Mouse (Mus musculus): ENCODE measurements around the gene Scp2. TPM values are rescaled to one million over a fixed set of nuclear protein-coding genes. Genes with fewer than 3 reads are reported as not detected.

The Scp2 gene
- polyA plus RNA-seq, 1 experiment from 2014 or later: 233 TPM

DNA sequence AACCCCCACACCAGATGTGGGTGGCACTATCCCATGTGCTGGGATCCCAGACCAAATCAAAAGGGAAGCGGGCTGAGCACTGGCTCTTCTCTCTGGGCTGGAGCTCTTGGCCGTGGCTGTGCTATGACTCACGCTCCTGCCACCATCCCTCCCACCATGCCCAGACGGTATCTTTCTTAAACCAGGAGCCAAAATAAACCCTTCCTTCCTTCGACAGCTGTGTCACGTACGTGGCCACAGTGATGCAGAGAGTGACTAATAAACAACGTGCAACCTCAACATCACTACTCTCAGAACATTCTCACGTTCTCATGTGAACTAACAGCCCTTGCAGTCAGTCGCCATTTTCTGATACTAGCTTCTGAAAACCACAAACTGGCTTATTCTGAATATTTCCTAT lies 86.6 kb downstream of the Scp2 start:
- Histone ChIP-seq H3K4me1 (ENCODE audit: control insufficient read depth, insufficient read depth, low read length) (no peaks in the 10 kb centered on the region), H3K4me3 (ENCODE audit: low read depth, low read length) (no peak overlapping the region), H3K9me3 (ENCODE audit: control insufficient read depth, low read length) (no peaks in the 10 kb centered on the region), H3K27me3 (ENCODE audit: control insufficient read depth, insufficient read depth, low read length) (no peaks in the 10 kb centered on the region), H3K9ac (ENCODE audit: low read length) (no peak overlapping the region), H3K27ac (ENCODE audit: low read depth, low read length) (no peak overlapping the region), H3K36me3 (ENCODE audit: control insufficient read depth, insufficient read depth, low read length) (no peaks in the 10 kb centered on the region), H3K4me2 (no peak overlapping the region)
- DNase-seq (ENCODE audit: low spot score, missing footprints) (no peak), ATAC-seq (ENCODE audit: low FRiP score) (no peak)
- 94% methylated on average over 10 of the region's 10 CpGs for WGBS

DNA sequence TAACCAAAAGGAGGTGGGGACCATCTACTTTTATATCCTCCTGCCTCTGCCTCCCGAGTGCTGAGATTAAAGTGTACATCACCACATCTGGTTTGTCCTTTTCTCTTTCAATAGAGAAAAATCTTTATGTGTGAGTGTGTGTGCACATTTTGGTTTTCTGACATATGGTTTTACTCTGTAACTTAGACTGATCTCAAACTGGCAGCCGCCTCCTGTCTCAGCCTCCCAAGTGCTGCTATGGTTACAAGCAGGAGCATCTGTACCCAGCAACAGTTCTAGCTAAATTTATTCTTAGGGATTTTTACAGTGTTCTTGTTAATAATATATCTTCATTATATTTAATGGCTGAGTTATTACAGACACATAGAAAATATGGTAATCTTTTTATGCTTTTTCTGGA lies 87.6 kb downstream of the Scp2 start:
- Histone ChIP-seq H3K36me3 (ENCODE audit: control insufficient read depth, insufficient read depth, low read length) (no peaks in the 10 kb centered on the region), H3K4me3 (ENCODE audit: low read depth, low read length) (no peak overlapping the region), H3K27ac (ENCODE audit: low read depth, low read length) (no peak overlapping the region), H3K4me2 (no peak overlapping the region), H3K4me1 (ENCODE audit: control insufficient read depth, insufficient read depth, low read length) (no peaks in the 10 kb centered on the region), H3K9ac (ENCODE audit: low read length) (no peak overlapping the region), H3K27me3 (ENCODE audit: control insufficient read depth, insufficient read depth, low read length) (no peaks in the 10 kb centered on the region), H3K9me3 (ENCODE audit: control insufficient read depth, low read length) (no peaks in the 10 kb centered on the region)
- ATAC-seq (ENCODE audit: low FRiP score) (no peak), DNase-seq (ENCODE audit: low spot score, missing footprints) (no peak)
- WGBS: 79% methylated on average over 2 of the region's 2 CpGs

DNA sequence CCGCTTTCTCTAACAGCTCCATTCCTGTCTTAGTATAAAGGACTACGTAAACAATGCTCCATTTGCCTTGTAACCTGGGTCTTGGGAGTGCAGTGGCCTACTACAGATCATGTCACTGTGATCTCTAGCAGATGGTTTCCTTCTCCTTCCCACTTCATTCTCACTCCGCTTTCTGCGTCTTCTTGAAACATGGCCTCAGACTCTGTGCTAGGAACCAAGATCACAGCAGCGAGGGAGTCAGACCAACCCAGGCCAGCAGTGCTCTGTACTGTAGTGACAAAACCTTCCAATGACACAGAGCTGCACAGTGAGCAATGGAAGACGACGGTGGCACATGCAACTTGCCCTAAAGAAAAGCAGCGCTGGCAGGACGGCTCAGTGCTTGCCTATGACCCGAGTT lies 88.9 kb downstream of the Scp2 start:
- no peak overlapping the region for H3K4me3 ChIP-seq (ENCODE audit: low read depth, low read length)
- 91% methylated on average over 10 of the region's 10 CpGs for WGBS
- ATAC-seq (ENCODE audit: low FRiP score) (no peak), DNase-seq (ENCODE audit: low spot score, missing footprints) (no peak)
- no peak overlapping the region for H3K27ac ChIP-seq (ENCODE audit: low read depth, low read length)
- H3K4me2 ChIP-seq: no peak overlapping the region
- no peaks in the 10 kb centered on the region for H3K27me3 ChIP-seq (ENCODE audit: control insufficient read depth, insufficient read depth, low read length)
- H3K4me1 ChIP-seq (ENCODE audit: control insufficient read depth, insufficient read depth, low read length): no peaks in the 10 kb centered on the region
- 0 out of 2 replicates have a peak, but pooled peaks cover 3% of the 10 kb centered on the region for H3K36me3 ChIP-seq (ENCODE audit: control insufficient read depth, insufficient read depth, low read length)
- H3K9me3 ChIP-seq (ENCODE audit: control insufficient read depth, low read length): no peaks in the 10 kb centered on the region
- H3K9ac ChIP-seq (ENCODE audit: low read length): no peak overlapping the region

DNA sequence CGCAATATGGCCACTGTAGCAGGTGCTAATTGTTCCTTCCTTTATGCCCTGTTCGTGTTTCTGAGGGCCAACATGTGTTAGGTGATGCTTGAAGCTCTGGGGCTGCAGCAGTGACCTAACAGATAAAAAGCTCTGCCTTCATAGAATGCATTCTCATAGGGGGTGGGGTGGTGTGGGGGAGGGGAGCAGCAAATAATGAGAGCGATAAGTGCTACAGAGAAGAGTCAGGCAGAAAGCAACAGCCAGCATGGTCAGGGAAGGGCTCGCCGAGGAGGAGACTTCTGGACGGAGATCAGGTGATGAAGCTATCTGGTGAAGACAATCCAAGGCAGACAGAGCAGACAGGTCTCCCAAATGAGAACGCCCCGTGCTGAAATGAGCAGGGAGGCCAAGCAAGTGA lies 92.1 kb downstream of the Scp2 start:
- DNase-seq (ENCODE audit: low spot score, missing footprints) (no peak), ATAC-seq (ENCODE audit: low FRiP score) (no peak)
- 0 out of 2 replicates have a peak, but pooled peaks cover 3% of the 10 kb centered on the region for H3K36me3 ChIP-seq (ENCODE audit: control insufficient read depth, insufficient read depth, low read length)

DNA sequence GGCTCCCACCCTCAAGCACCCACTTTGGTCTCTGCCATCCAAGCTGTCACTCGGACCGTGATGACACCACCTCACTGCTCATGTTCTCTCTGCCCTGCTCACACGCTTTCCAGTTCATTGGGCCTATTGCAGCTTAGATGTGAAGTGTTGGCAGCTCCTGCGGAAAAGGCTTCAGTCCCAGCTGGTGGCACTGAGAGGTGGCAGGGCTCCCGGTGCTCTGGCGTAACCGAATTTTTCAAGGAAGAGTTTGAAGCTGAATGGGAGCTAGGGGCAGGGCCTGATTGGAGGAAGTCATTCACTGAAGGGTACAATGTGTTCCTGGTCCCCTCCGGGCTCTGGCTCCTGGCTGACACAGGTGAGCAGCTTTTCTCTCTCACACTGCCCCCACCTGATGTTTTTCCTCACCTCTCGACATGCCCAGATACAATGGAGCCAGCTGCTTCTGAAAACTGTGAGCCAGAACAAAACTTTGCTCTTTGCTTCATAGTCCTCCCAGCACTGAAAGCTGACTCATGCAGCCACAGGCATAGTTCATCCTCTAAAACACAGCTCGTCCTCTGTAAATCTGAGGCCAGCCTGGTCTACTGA lies 93.0 kb downstream of the Scp2 start:
- Histone ChIP-seq H3K27ac (ENCODE audit: low read depth, low read length) (no peak overlapping the region), H3K9ac (ENCODE audit: low read length) (no peak overlapping the region), H3K4me2 (no peak overlapping the region), H3K4me1 (ENCODE audit: control insufficient read depth, insufficient read depth, low read length) (no peaks in the 10 kb centered on the region), H3K36me3 (ENCODE audit: control insufficient read depth, insufficient read depth, low read length) (peaks cover 6% of the 10 kb centered on the region; the same call in 1 of the 2 replicates), H3K9me3 (ENCODE audit: control insufficient read depth, low read length) (no peaks in the 10 kb centered on the region), H3K4me3 (ENCODE audit: low read depth, low read length) (no peak overlapping the region), H3K27me3 (ENCODE audit: control insufficient read depth, insufficient read depth, low read length) (no peaks in the 10 kb centered on the region)
- no peak for ATAC-seq (ENCODE audit: low FRiP score)
- DNase-seq (ENCODE audit: low spot score, missing footprints): no peak
- WGBS: 85% methylated on average over 10 of the region's 10 CpGs

More for the DNA sequence above, 92.1 kb downstream of the Scp2 start:
- Histone ChIP-seq H3K4me1 (ENCODE audit: control insufficient read depth, insufficient read depth, low read length) (no peaks in the 10 kb centered on the region), H3K4me2 (no peak overlapping the region), H3K4me3 (ENCODE audit: low read depth, low read length) (no peak overlapping the region), H3K9ac (ENCODE audit: low read length) (no peak overlapping the region), H3K27me3 (ENCODE audit: control insufficient read depth, insufficient read depth, low read length) (no peaks in the 10 kb centered on the region), H3K27ac (ENCODE audit: low read depth, low read length) (no peak overlapping the region), H3K9me3 (ENCODE audit: control insufficient read depth, low read length) (no peaks in the 10 kb centered on the region)
- 88% methylated on average over 8 of the region's 8 CpGs for WGBS

DNA sequence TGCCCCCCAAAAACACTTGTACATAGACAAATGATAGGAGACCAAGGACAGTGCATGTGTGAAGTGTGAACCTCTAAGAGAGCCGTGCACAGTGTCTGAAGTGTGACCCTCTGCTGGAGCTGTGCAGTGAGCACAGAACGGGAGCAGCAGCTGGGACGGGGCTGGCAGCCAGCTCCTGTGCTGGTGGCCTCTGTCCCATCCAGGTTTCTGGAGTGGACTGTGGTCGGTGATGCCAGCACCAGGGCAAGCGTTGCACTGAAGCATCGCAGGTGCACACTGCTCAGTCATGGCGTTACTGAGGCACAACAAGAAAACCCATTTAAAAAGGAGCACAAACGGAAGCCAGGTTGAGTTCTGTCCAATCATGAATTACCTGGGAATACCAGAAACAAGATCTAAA lies 98.7 kb downstream of the Scp2 start:
- Histone ChIP-seq H3K9me3 (ENCODE audit: control insufficient read depth, low read length) (no peaks in the 10 kb centered on the region), H3K4me1 (ENCODE audit: control insufficient read depth, insufficient read depth, low read length) (no peaks in the 10 kb centered on the region), H3K9ac (ENCODE audit: low read length) (no peak overlapping the region), H3K27me3 (ENCODE audit: control insufficient read depth, insufficient read depth, low read length) (no peaks in the 10 kb centered on the region), H3K4me3 (ENCODE audit: low read depth, low read length) (no peak overlapping the region), H3K27ac (ENCODE audit: low read depth, low read length) (no peak overlapping the region), H3K4me2 (no peak overlapping the region), H3K36me3 (ENCODE audit: control insufficient read depth, insufficient read depth, low read length) (peaks cover 3% of the 10 kb centered on the region; the same call in 1 of the 2 replicates)
- DNase-seq (ENCODE audit: low spot score, missing footprints): no peak
- WGBS: 88% methylated on average over 8 of the region's 8 CpGs
- no peak for ATAC-seq (ENCODE audit: low FRiP score)

DNA sequence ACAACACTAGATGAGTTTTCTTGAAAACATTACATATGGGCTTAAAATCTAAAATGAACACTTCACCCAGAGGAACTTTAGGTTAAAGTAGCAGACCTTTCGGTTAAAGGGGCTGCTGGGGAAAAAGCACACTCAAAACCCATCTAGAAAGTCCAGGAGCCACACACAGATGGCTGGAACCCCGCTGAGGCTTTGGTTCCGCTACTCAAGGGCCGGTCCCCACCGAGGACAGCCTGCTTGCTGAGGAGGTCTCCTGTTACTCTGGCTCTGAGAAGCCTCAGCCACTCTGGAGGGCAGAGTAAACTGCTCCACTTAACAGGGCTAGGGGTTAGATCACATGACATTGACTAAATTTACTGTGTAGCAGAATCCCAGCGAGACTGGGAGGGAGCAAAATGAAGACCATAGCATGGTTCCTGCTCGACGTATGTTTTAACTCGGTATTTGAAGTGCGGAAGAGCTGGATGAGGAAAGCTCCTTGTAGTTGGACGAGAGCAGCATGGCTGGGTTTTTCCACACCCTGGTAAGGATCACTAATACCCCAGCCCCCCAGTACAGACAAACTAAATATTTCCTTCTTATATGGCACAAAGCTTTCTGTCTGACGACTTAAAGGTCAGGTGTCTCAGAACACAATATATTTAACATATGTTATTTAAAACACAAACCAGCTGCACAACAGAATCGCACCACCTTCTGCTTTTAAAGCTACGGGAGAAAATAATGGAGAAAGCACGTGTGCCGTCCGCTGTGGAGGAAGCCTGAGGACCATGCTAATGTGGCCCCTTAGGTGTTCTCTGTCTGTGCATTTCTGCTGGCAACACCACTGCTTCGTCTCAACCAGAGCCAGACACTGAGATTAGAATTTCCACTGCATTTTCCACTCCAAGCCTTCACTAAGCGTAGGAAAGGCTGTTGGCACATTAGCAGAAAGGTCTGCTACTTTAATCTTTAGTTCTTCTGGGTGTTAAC lies 99.4 kb downstream of the Scp2 start:
- no peak overlapping the region for H3K4me2 ChIP-seq
- no peak overlapping the region for H3K4me3 ChIP-seq (ENCODE audit: low read depth, low read length)
- H3K27me3 ChIP-seq (ENCODE audit: control insufficient read depth, insufficient read depth, low read length): no peaks in the 10 kb centered on the region
- H3K9ac ChIP-seq (ENCODE audit: low read length): no peak overlapping the region
- no peaks in the 10 kb centered on the region for H3K4me1 ChIP-seq (ENCODE audit: control insufficient read depth, insufficient read depth, low read length)
- no peaks in the 10 kb centered on the region for H3K9me3 ChIP-seq (ENCODE audit: control insufficient read depth, low read length)
- 71% methylated on average over 19 of the region's 19 CpGs for WGBS
- H3K27ac ChIP-seq (ENCODE audit: low read depth, low read length): no peak overlapping the region
- DNase-seq (ENCODE audit: low spot score, missing footprints) (no peak), ATAC-seq (ENCODE audit: low FRiP score) (no peak)
- peaks cover 3% of the 10 kb centered on the region; the same call in 1 of the 2 replicates for H3K36me3 ChIP-seq (ENCODE audit: control insufficient read depth, insufficient read depth, low read length)

DNA sequence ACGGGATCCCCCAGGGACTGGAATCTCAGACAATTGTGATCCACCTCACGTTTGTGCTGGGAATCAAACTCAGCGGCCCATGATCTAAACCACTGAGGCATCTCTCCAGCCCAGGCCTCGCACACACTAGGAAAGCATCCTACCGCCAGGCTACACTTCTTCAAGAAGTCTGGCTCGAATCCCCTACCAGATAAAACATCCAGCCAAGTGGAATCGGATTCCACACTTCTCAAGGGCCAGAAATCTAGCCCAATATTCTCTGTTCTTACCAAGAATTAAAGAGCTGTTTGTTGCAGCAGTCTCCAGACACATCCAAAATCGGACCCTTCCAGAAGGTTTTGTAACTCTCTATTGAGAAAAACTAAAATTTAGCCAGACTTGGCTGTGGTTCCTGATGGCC lies 107.8 kb downstream of the Scp2 start:
- ATAC-seq (ENCODE audit: low FRiP score): no peak
- Histone ChIP-seq H3K27me3 (ENCODE audit: control insufficient read depth, insufficient read depth, low read length) (peaks cover 13% of the 10 kb centered on the region), H3K36me3 (ENCODE audit: control insufficient read depth, insufficient read depth, low read length) (no peaks in the 10 kb centered on the region), H3K27ac (ENCODE audit: low read depth, low read length) (no peak overlapping the region), H3K4me2 (no peak overlapping the region), H3K4me1 (ENCODE audit: control insufficient read depth, insufficient read depth, low read length) (no peaks in the 10 kb centered on the region), H3K4me3 (ENCODE audit: low read depth, low read length) (no peak overlapping the region), H3K9me3 (ENCODE audit: control insufficient read depth, low read length) (no peaks in the 10 kb centered on the region), H3K9ac (ENCODE audit: low read length) (no peak overlapping the region)
- 75% methylated on average over 8 of the region's 8 CpGs for WGBS
- DNase-seq (ENCODE audit: low spot score, missing footprints): no peak

All from midbrain, embryonic 11.5 days (tissue).